Mouse (Mus musculus) midbrain, embryonic 14.5 days (tissue): ENCODE measurements around the gene Olfr103. TPM values are rescaled to one million over a fixed set of nuclear protein-coding genes. Genes with fewer than 3 reads are reported as not detected.

ENCODE experiments used
- ATAC-seq: fragments of 200-750 bp; cut with Nextera tagmentation; 2 replicates; pipeline ENCODE4 v1.8.0; 2017; ENCODE audit warnings: moderate number of reproducible peaks, moderate library complexity; ENCODE audit not compliant: low FRiP score, low TSS enrichment
- DNase-seq: peaks from one replicate; pipeline ENCODE4 v3.0.0-alpha.2; 2015
- H3K27ac ChIP-seq: fragments of 300-500 bp; sonication (generic); replicated peaks from 2 replicates; pipeline ENCODE4 v1.5.1; 2014; ENCODE audit warnings: mild to moderate bottlenecking, low read depth, low read length, moderate library complexity
- H3K27me3 ChIP-seq: fragments of 300-500 bp; sonication (generic); 2 replicates; pipeline ENCODE4 v1.6.1; 2014; ENCODE audit warnings: low read length, control low read depth, mixed read lengths; ENCODE audit not compliant: control insufficient read depth, insufficient read depth
- H3K36me3 ChIP-seq: fragments of 300-500 bp; sonication (generic); 2 replicates; pipeline ENCODE4 v1.6.1; 2014; ENCODE audit warnings: low read length, control low read depth; ENCODE audit not compliant: control insufficient read depth, insufficient read depth
- H3K4me1 ChIP-seq: fragments of 300-500 bp; sonication (generic); 2 replicates; pipeline ENCODE4 v1.6.1; 2014; ENCODE audit warnings: mild to moderate bottlenecking, antibody characterized with exemption, low read length, control low read depth; ENCODE audit not compliant: control insufficient read depth, insufficient read depth
- H3K4me2 ChIP-seq: fragments of 300-500 bp; sonication (generic); 2 replicates; pipeline ENCODE4 v1.6.1; 2014; ENCODE audit warnings: mild to moderate bottlenecking, low read length, moderate library complexity
- H3K4me3 ChIP-seq: fragments of 300-500 bp; sonication (generic); replicated peaks from 2 replicates; pipeline ENCODE4 v1.5.1; 2014; ENCODE audit warnings: low read depth, low read length
- H3K9ac ChIP-seq: fragments of 300-500 bp; sonication (generic); replicated peaks from 2 replicates; pipeline ENCODE4 v1.6.1; 2014; ENCODE audit warnings: mild to moderate bottlenecking, low read length, moderate library complexity
- H3K9me3 ChIP-seq: fragments of 300-500 bp; sonication (generic); 2 replicates; pipeline ENCODE4 v1.6.1; 2016; ENCODE audit warnings: low read length, control low read depth, mixed read lengths; ENCODE audit not compliant: control insufficient read depth
- WGBS: fragments of 180-500 bp; shearing (Covaris S2); extraction: QIAGEN DNeasy Blood & Tissue Kit; methylation state at CpG from one replicate; pipeline ENCODE4 v1.1.7; 2014; 5-methylcytosine and 5-hydroxymethylcytosine counted together
- polyA plus RNA-seq: library from polyadenylated mRNA; unstranded; fragments of >200 nt; fragmentation: Nextera tagmentation; extraction: Ambion mirVana; gene quantifications from 2 replicates; pipeline ENCODE4 v1.2.1, GENCODE M21; 2014

The Olfr103 gene
- polyA plus RNA-seq = not detected in 2 replicates

DNA sequence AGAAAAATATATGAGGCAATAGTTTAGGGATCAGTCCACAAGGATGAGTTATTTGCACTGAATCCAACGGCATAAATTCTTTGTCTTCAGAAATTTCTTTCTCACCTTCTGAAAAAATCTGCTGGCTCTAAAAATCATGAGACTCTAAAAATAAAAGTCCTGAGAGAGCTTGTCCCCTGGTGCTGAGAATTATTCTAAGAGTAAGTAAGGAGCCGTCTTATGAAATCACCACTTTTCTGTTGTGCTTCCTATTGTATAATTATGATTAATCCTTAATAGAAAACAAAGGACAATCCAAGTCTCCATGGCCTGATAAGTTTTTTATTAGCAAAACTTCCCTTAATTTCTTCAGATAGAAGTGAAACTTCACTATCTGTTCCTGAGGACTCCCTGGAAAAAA is at the start of gene Olfr103:
Olfr103 (minus strand) TSS at position 101 of the 400 bp plus-strand sequence.
- DNase-seq (no peak), ATAC-seq (no peak)
- no peak within 1 kb of the TSS for H3K4me3 ChIP-seq
- no peaks in the 10 kb centered on the region for H3K9me3 ChIP-seq
- no peaks in the 10 kb centered on the region for H3K36me3 ChIP-seq
- H3K4me2 ChIP-seq = no peak within 1 kb of the TSS
- H3K9ac ChIP-seq = no peak within 1 kb of the TSS
- no peaks in the 10 kb centered on the region for H3K27me3 ChIP-seq
- 88% methylated on average over 2 of the region's 2 CpGs for WGBS
- H3K27ac ChIP-seq = no peak within 1 kb of the TSS
- H3K4me1 ChIP-seq = no peaks in the 10 kb centered on the region

DNA sequence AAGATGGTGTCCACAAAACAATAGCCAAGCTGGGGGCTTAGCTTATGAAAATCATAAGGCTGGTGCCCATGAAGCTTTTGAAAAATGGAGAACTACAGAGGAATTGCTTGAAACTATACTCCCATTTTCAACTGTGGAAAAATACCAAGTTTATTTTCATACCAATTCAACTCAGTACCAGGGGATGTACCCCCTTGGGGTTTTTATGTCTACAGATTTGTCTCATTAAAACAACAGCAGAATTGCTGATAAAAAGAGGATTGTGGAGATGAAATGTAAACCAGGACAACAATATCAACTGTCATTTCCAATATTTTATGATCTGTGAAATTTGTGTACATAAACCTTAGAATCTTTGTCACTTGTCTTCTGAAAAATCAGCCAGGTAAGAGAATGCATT is 39.2 kb upstream of the Olfr103 start, which contains the start of gene Olfr105-ps:
Olfr105-ps (plus strand) TSS at position 301 of the 400 bp plus-strand sequence.
- no peak for ATAC-seq

DNA sequence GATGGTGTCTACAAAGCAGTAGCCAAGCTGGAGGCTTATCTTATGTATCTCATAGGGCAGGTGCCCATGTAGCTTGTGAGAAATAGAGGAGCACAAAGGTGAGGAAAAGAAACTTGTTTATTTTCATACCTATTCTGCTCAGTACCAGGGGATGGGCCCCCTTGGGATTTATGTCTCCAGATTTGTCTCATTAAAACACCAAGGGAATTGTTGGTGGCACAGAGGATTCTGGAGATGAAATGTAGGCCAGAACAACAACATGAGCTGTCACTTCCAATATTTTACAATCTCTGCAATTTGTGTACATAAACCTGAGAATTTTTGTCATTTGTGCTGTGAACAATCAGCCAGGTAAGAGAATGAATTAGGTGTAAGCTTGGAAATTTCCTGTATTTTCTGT is 19.8 kb upstream of the Olfr103 start, which contains the start of gene Olfr104-ps:
Olfr104-ps (plus strand) TSS at position 301 of the 400 bp plus-strand sequence.
- Histone ChIP-seq H3K27ac (no peak within 1 kb of the TSS), H3K36me3 (no peaks in the 10 kb centered on the region), H3K27me3 (no peaks in the 10 kb centered on the region), H3K4me3 (no peak within 1 kb of the TSS), H3K4me2 (no peak within 1 kb of the TSS), H3K9me3 (no peaks in the 10 kb centered on the region), H3K9ac (no peak within 1 kb of the TSS), H3K4me1 (no peaks in the 10 kb centered on the region)
- no peak for DNase-seq
- no peak for ATAC-seq

More for the DNA sequence above, 39.2 kb upstream of the Olfr103 start, which contains the start of gene Olfr105-ps:
- no peaks in the 10 kb centered on the region for H3K36me3 ChIP-seq
- H3K4me1 ChIP-seq = no peaks in the 10 kb centered on the region
- no peak for DNase-seq
- no peaks in the 10 kb centered on the region for H3K27me3 ChIP-seq
- no peak within 1 kb of the TSS for H3K9ac ChIP-seq
- no peak within 1 kb of the TSS for H3K27ac ChIP-seq
- H3K4me3 ChIP-seq = no peak within 1 kb of the TSS
- no peak within 1 kb of the TSS for H3K4me2 ChIP-seq
- H3K9me3 ChIP-seq = no peaks in the 10 kb centered on the region

DNA sequence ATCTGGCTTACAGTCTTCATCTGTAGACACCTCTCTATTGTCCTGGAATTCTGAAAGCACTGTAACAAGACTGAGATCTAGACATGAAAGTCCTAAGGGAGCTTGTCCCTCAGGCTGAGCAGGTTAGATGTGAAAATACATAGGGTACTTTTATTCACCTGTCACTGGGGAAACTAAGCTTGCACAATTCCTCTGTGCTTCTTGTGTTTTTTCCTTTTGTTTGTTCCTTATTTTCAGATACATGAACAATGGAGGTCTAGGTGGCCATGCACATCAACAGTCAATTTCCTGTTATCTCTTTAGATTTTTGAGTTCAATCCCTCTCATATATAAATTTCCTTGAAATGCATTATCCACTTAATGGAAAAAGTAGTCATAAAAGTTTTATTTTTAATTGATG is 22.5 kb downstream of the Olfr103 start, which contains the start of gene Olfr102:
Olfr102 (minus strand) TSS at position 101 of the 400 bp plus-strand sequence.
- Histone ChIP-seq H3K4me1 (no peaks in the 10 kb centered on the region), H3K4me3 (no peak within 1 kb of the TSS), H3K36me3 (no peaks in the 10 kb centered on the region), H3K27ac (no peak within 1 kb of the TSS), H3K27me3 (no peaks in the 10 kb centered on the region), H3K9ac (no peak within 1 kb of the TSS), H3K4me2 (no peak within 1 kb of the TSS), H3K9me3 (0 out of 2 replicates have a peak, but pooled peaks cover 3% of the 10 kb centered on the region)
- no peak for DNase-seq
- no peak for ATAC-seq

DNA sequence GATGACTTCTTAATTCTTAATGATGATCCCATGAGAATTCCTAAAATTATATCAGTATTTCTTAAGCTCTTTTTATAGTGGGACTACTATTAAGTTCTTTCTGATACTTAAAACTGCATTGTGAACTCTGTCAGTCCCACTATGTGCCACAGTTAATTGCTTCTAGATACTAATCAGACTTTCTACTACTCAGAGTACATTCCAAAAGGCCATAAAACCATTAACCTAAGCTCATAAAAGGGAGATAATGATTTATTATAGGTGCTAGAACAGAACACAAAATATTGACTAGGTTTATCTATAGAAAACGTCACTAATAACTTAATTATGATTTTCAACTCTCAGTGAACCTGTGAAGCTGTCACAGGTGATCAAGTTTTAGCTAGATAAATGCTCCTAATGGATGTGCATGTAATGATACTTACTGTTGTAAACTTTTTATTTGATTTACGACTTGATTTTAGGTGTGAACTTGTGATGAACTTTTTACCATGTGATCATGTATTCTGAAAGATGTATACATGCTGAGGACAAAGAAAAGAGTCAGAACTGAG is 29.3 kb downstream of the Olfr103 start:
- Histone ChIP-seq H3K36me3 (no peaks in the 10 kb centered on the region), H3K9me3 (no peaks in the 10 kb centered on the region), H3K27ac (no peak overlapping the region), H3K4me3 (no peak overlapping the region), H3K4me2 (no peak overlapping the region), H3K27me3 (no peaks in the 10 kb centered on the region), H3K4me1 (no peaks in the 10 kb centered on the region), H3K9ac (no peak overlapping the region)
- no peak for DNase-seq
- WGBS = 58% methylated on average over 2 of the region's 2 CpGs
- no peak for ATAC-seq

DNA sequence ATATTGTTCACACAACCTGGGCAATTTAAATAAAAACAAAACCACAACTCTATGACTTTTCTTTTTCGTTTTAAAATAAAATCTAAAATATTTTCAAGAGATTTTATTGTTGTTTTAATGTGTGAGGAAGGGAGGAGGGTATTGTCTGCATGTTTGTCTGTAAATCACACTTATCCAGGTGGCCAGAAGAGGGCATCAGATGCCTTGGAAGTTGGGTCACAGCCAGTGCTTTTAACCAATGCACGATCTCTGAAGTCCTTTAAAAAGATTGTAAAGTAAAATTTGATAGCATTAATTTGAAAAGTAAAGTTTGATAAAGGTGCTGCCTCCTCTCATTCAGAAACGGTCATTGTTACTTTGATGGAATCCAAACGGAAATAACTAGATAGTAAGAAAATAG is 31.0 kb downstream of the Olfr103 start:
- no peak for ATAC-seq

DNA sequence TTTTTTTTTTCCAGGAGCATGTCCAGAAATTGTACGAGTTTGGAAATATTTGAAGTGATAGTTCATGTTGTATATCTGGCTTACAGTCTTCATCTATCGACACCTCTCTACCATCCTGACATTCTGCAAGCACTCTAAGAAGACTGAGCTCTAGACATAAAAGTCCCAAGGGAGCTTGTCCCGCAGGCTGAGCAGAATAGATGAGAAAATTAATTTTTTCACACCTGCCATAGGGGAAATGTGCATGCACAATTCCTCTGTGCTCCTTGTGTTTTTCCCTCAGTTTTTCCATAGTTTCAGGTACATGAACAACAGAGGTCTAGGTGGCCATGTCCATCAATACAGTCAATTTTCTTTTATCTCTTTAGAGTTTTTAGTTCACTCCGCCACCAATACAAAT is 35.3 kb downstream of the Olfr103 start, which contains the start of gene Olfr101:
Olfr101 (minus strand) TSS at position 101 of the 400 bp plus-strand sequence.
- Histone ChIP-seq H3K9me3 (no peaks in the 10 kb centered on the region), H3K4me2 (no peak within 1 kb of the TSS), H3K4me1 (no peaks in the 10 kb centered on the region), H3K27ac (no peak within 1 kb of the TSS), H3K4me3 (no peak within 1 kb of the TSS), H3K27me3 (no peaks in the 10 kb centered on the region), H3K9ac (no peak within 1 kb of the TSS), H3K36me3 (no peaks in the 10 kb centered on the region)
- ATAC-seq = no peak
- DNase-seq = no peak
- WGBS = 85% methylated on average over 4 of the region's 4 CpGs

More for the DNA sequence above, 31.0 kb downstream of the Olfr103 start:
- no peaks in the 10 kb centered on the region for H3K27me3 ChIP-seq
- peak; percentile 22 for DNase-seq
- no peaks in the 10 kb centered on the region for H3K9me3 ChIP-seq
- no peak overlapping the region for H3K4me2 ChIP-seq
- no peak overlapping the region for H3K27ac ChIP-seq
- H3K4me1 ChIP-seq = no peaks in the 10 kb centered on the region
- no peak overlapping the region for H3K9ac ChIP-seq
- H3K4me3 ChIP-seq = no peak overlapping the region
- no peaks in the 10 kb centered on the region for H3K36me3 ChIP-seq
- 47% methylated on average over 4 of the region's 4 CpGs for WGBS

Other genes with a start within 250 kb of the Olfr103 start
- gene Olfr91, start 241.4 kb downstream of the Olfr103 start, polyA plus RNA-seq = not detected in 2 replicates
- gene Olfr92, start 219.6 kb downstream of the Olfr103 start, polyA plus RNA-seq = not detected in 2 replicates
- not detected in 2 replicates for gene Olfr93, start 178.2 kb downstream of the Olfr103 start, polyA plus RNA-seq
- not detected in 2 replicates for gene Ubd, start 145.8 kb downstream of the Olfr103 start, polyA plus RNA-seq
- gene Olfr94, start 138.7 kb downstream of the Olfr103 start, polyA plus RNA-seq = not detected in 2 replicates
- gene Olfr95, start 126.6 kb downstream of the Olfr103 start, polyA plus RNA-seq = not detected in 2 replicates
- gene Olfr96, start 119.6 kb downstream of the Olfr103 start, polyA plus RNA-seq = not detected in 2 replicates
- not detected in 2 replicates for gene Olfr97, start 102.4 kb downstream of the Olfr103 start, polyA plus RNA-seq
- not detected in 2 replicates for gene Olfr98, start 75.9 kb downstream of the Olfr103 start, polyA plus RNA-seq
- 0.80 and 1.1 TPM in 2 replicates for gene H2-M3, start 69.5 kb downstream of the Olfr103 start, polyA plus RNA-seq
- gene Olfr99, start 56.2 kb downstream of the Olfr103 start, polyA plus RNA-seq = not detected in 2 replicates
- gene Olfr101, start 35.4 kb downstream of the Olfr103 start, polyA plus RNA-seq = not detected in 2 replicates
- not detected in 2 replicates for gene Olfr102, start 22.6 kb downstream of the Olfr103 start, polyA plus RNA-seq
- gene Olfr104-ps, start 19.9 kb upstream of the Olfr103 start, polyA plus RNA-seq = not detected in 2 replicates
- not detected in 2 replicates for gene Olfr105-ps, start 39.3 kb upstream of the Olfr103 start, polyA plus RNA-seq
- gene Olfr106-ps, start 50.7 kb upstream of the Olfr103 start, polyA plus RNA-seq = not detected in 2 replicates
- not detected in 2 replicates for gene Olfr107, start 59.5 kb upstream of the Olfr103 start, polyA plus RNA-seq
- not detected in 2 replicates for gene Olfr108, start 105.8 kb upstream of the Olfr103 start, polyA plus RNA-seq
- gene Olfr109, start 119.2 kb upstream of the Olfr103 start, polyA plus RNA-seq = not detected in 2 replicates
- gene H2-M2, start 143.9 kb upstream of the Olfr103 start, polyA plus RNA-seq = not detected in 2 replicates
- not detected in 2 replicates for gene Olfr110, start 152.8 kb upstream of the Olfr103 start, polyA plus RNA-seq
- gene Olfr111, start 168.3 kb upstream of the Olfr103 start, polyA plus RNA-seq = not detected in 2 replicates
- not detected in 2 replicates for gene Olfr112, start 229.8 kb upstream of the Olfr103 start, polyA plus RNA-seq
- not detected in 2 replicates for gene Olfr113, start 238.0 kb upstream of the Olfr103 start, polyA plus RNA-seq